Mouse (Mus musculus): ENCODE results near the gene Cyp4f40. TPM values are rescaled to one million over a fixed set of nuclear protein-coding genes. Genes with fewer than 3 reads are reported as not detected.
"Not testable (repeated sequence)": the region's sequence is repeated elsewhere in the genome, so short reads cannot be mapped to it uniquely, and the experiment has no call there.

Cyp4f40 gene
- polyA plus RNA-seq, 1 experiment: 87.7 TPM

- Histone ChIP-seq H3K4me3 (ENCODE audit: low read depth, low read length) (no peak overlapping the region), H3K27me3 (ENCODE audit: control insufficient read depth, insufficient read depth, low read length) (no peaks in the 10 kb centered on the region), H3K4me1 (ENCODE audit: control insufficient read depth, insufficient read depth, insufficient read length, low read length) (peaks cover 5% of the 10 kb centered on the region; the same call in 1 of the 2 replicates), H3K27ac (ENCODE audit: insufficient read depth, low read depth, low read length) (no peak overlapping the region), H3K36me3 (ENCODE audit: control insufficient read depth, insufficient read depth, low read length) (peaks cover 16% of the 10 kb centered on the region)
- 74% methylated on average over 7 of the region's 7 CpGs for WGBS
- no peak for TF ChIP-seq CTCF (IDR thresholded peaks at IDR 0.05; ENCODE audit: extremely low read depth, insufficient read length, insufficient replicate concordance, low read depth, low read length)
- no peak for TF ChIP-seq POLR2A (IDR thresholded peaks at IDR 0.05; ENCODE audit: low read depth, low read length)
Measured at GRCm38 (mm10) chr17:32673976-32674375, 15.3 kb downstream of the Cyp4f40 start.

GRCm38 (mm10) chr17:32676040-32676635, 17.4 kb downstream of the Cyp4f40 start:
- H3K27me3 ChIP-seq (ENCODE audit: control insufficient read depth, insufficient read depth, low read length): no peaks in the 10 kb centered on the region
- H3K4me1 ChIP-seq (ENCODE audit: control insufficient read depth, insufficient read depth, insufficient read length, low read length): peaks cover 5% of the 10 kb centered on the region; the same call in 1 of the 2 replicates
- peak overlapping the region; percentile 36 for H3K4me3 ChIP-seq (ENCODE audit: low read depth, low read length)
- 23% methylated on average over 21 of the region's 21 CpGs for WGBS
- H3K36me3 ChIP-seq (ENCODE audit: control insufficient read depth, insufficient read depth, low read length): peaks cover 7% of the 10 kb centered on the region; the same call in 1 of the 2 replicates
- peak overlapping the region; percentile 56 for H3K27ac ChIP-seq (ENCODE audit: insufficient read depth, low read depth, low read length)
- TF ChIP-seq CTCF (IDR thresholded peaks at IDR 0.05; ENCODE audit: extremely low read depth, insufficient read length, insufficient replicate concordance, low read depth, low read length): no peak
- peak; percentile 45; the same call in 1 of the 2 replicates for TF ChIP-seq POLR2A (IDR thresholded peaks at IDR 0.05; ENCODE audit: low read depth, low read length)

- WGBS: 4% methylated on average over 2 of the region's 2 CpGs
- Histone ChIP-seq H3K27ac (ENCODE audit: insufficient read depth, low read depth, low read length) (no peak overlapping the region), H3K4me3 (ENCODE audit: low read depth, low read length) (no peak overlapping the region), H3K4me1 (ENCODE audit: control insufficient read depth, insufficient read depth, insufficient read length, low read length) (peaks cover 9% of the 10 kb centered on the region; the same call in 1 of the 2 replicates), H3K27me3 (ENCODE audit: control insufficient read depth, insufficient read depth, low read length) (no peaks in the 10 kb centered on the region), H3K36me3 (ENCODE audit: control insufficient read depth, insufficient read depth, low read length) (no peaks in the 10 kb centered on the region)
- TF ChIP-seq CTCF (IDR thresholded peaks at IDR 0.05; ENCODE audit: extremely low read depth, insufficient read length, insufficient replicate concordance, low read depth, low read length) (no peak), POLR2A (IDR thresholded peaks at IDR 0.05; ENCODE audit: low read depth, low read length) (no peak)
Measured at GRCm38 (mm10) chr17:32680404-32680803, 21.7 kb downstream of the Cyp4f40 start.

GRCm38 (mm10) chr17:32685048-32685750, 26.5 kb downstream of the Cyp4f40 start, which contains the start of gene Cyp4f15:
Gene Cyp4f15 (plus strand): TSS chr17:32685627.
- H3K4me3 ChIP-seq (ENCODE audit: low read depth, low read length): no peak within 1 kb of the TSS
- no peak within 1 kb of the TSS for H3K27ac ChIP-seq (ENCODE audit: insufficient read depth, low read depth, low read length)
- no peaks in the 10 kb centered on the region for H3K36me3 ChIP-seq (ENCODE audit: control insufficient read depth, insufficient read depth, low read length)
- H3K4me1 ChIP-seq (ENCODE audit: control insufficient read depth, insufficient read depth, insufficient read length, low read length): peaks cover 4% of the 10 kb centered on the region; the same call in 1 of the 2 replicates
- H3K27me3 ChIP-seq (ENCODE audit: control insufficient read depth, insufficient read depth, low read length): no peaks in the 10 kb centered on the region
- 38% methylated on average over 7 of the region's 7 CpGs for WGBS
- TF ChIP-seq CTCF (IDR thresholded peaks at IDR 0.05; ENCODE audit: extremely low read depth, insufficient read length, insufficient replicate concordance, low read depth, low read length): no peak

- H3K4me1 ChIP-seq (ENCODE audit: control insufficient read depth, insufficient read depth, insufficient read length, low read length): peaks cover 13% of the 10 kb centered on the region; the same call in 1 of the 2 replicates
Measured at GRCm38 (mm10) chr17:32686722-32687121, 28.0 kb downstream of the Cyp4f40 start.

GRCm38 (mm10) chr17:32690959-32691358, 32.3 kb downstream of the Cyp4f40 start:
- WGBS: 34% methylated on average over 1 of the region's 1 CpGs
- H3K27me3 ChIP-seq (ENCODE audit: control insufficient read depth, insufficient read depth, low read length): no peaks in the 10 kb centered on the region
- H3K36me3 ChIP-seq (ENCODE audit: control insufficient read depth, insufficient read depth, low read length): no peaks in the 10 kb centered on the region
- no peak overlapping the region for H3K27ac ChIP-seq (ENCODE audit: insufficient read depth, low read depth, low read length)
- no peak for TF ChIP-seq POLR2A (IDR thresholded peaks at IDR 0.05; ENCODE audit: low read depth, low read length)
- TF ChIP-seq CTCF (IDR thresholded peaks at IDR 0.05; ENCODE audit: extremely low read depth, insufficient read length, insufficient replicate concordance, low read depth, low read length): no peak
- peaks cover 9% of the 10 kb centered on the region; the same call in 1 of the 2 replicates for H3K4me1 ChIP-seq (ENCODE audit: control insufficient read depth, insufficient read depth, insufficient read length, low read length)
- H3K4me3 ChIP-seq (ENCODE audit: low read depth, low read length): no peak overlapping the region

More at GRCm38 (mm10) chr17:32686722-32687121, 28.0 kb downstream of the Cyp4f40 start:
- H3K27ac ChIP-seq (ENCODE audit: insufficient read depth, low read depth, low read length): no peak overlapping the region
- no peaks in the 10 kb centered on the region for H3K36me3 ChIP-seq (ENCODE audit: control insufficient read depth, insufficient read depth, low read length)
- no peak overlapping the region for H3K4me3 ChIP-seq (ENCODE audit: low read depth, low read length)
- no peak for TF ChIP-seq POLR2A (IDR thresholded peaks at IDR 0.05; ENCODE audit: low read depth, low read length)
- TF ChIP-seq CTCF (IDR thresholded peaks at IDR 0.05; ENCODE audit: extremely low read depth, insufficient read length, insufficient replicate concordance, low read depth, low read length): no peak
- H3K27me3 ChIP-seq (ENCODE audit: control insufficient read depth, insufficient read depth, low read length): no peaks in the 10 kb centered on the region
- 93% methylated on average over 5 of the region's 5 CpGs for whole genome bisulfite sequencing

GRCm38 (mm10) chr17:32702826-32703225, 44.1 kb downstream of the Cyp4f40 start:
- WGBS: 20% methylated on average over 22 of the region's 22 CpGs
- H3K36me3 ChIP-seq (ENCODE audit: control insufficient read depth, insufficient read depth, low read length): no peaks in the 10 kb centered on the region
- TF ChIP-seq CTCF (IDR thresholded peaks at IDR 0.05; ENCODE audit: extremely low read depth, insufficient read length, insufficient replicate concordance, low read depth, low read length): peak; percentile 68; the same call in 1 of the 2 replicates
- TF ChIP-seq POLR2A (IDR thresholded peaks at IDR 0.05; ENCODE audit: low read depth, low read length): no peak
- peaks cover 3% of the 10 kb centered on the region; the same call in 1 of the 2 replicates for H3K4me1 ChIP-seq (ENCODE audit: control insufficient read depth, insufficient read depth, insufficient read length, low read length)
- no peak overlapping the region for H3K27ac ChIP-seq (ENCODE audit: insufficient read depth, low read depth, low read length)
- H3K27me3 ChIP-seq (ENCODE audit: control insufficient read depth, insufficient read depth, low read length): no peaks in the 10 kb centered on the region
- H3K4me3 ChIP-seq (ENCODE audit: low read depth, low read length): peak overlapping the region; percentile 46

GRCm38 (mm10) chr17:32710541-32710940, 51.8 kb downstream of the Cyp4f40 start:
- not testable (repeated sequence) for H3K4me3 ChIP-seq (ENCODE audit: low read depth, low read length); H3K27ac ChIP-seq (ENCODE audit: insufficient read depth, low read depth, low read length); H3K27me3 ChIP-seq (ENCODE audit: control insufficient read depth, insufficient read depth, low read length); H3K4me1 ChIP-seq (ENCODE audit: control insufficient read depth, insufficient read depth, insufficient read length, low read length); H3K36me3 ChIP-seq (ENCODE audit: control insufficient read depth, insufficient read depth, low read length)

- H3K4me3 ChIP-seq (ENCODE audit: low read depth, low read length); H3K27me3 ChIP-seq (ENCODE audit: control insufficient read depth, insufficient read depth, low read length); H3K27ac ChIP-seq (ENCODE audit: insufficient read depth, low read depth, low read length); H3K36me3 ChIP-seq (ENCODE audit: control insufficient read depth, insufficient read depth, low read length); H3K4me1 ChIP-seq (ENCODE audit: control insufficient read depth, insufficient read depth, insufficient read length, low read length): not testable (repeated sequence)
- WGBS: 63% methylated on average over 1 of the region's 1 CpGs
Measured at GRCm38 (mm10) chr17:32722151-32722550, 63.5 kb downstream of the Cyp4f40 start.
